Mouse (Mus musculus) hematopoietic stem cell, adult 5-6 weeks (primary cell): Measurements from ENCODE around the gene Zfp808. TPM values are rescaled to one million over a fixed set of nuclear protein-coding genes. Genes with fewer than 3 reads are reported as not detected.
"Not testable (repeated sequence)": the region's sequence is repeated elsewhere in the genome, so short reads cannot be mapped to it uniquely, and the experiment has no call there.

Experiments
- ATAC-seq, 2 experiments: fragments of 125-278 bp in 1 of 2; replicated peaks in 1 of 2; 2 replicates each; pipeline ENCODE4 v1.8.0; 2016 to 2017; ENCODE audit warnings: inconsistent platforms in 2 of 2, mild to moderate bottlenecking in 2 of 2, moderate number of reproducible peaks in 2 of 2, low read depth in 1 of 2, moderate TSS enrichment in 1 of 2; ENCODE audit not compliant: low FRiP score in 2 of 2, poor library complexity in 2 of 2, severe bottlenecking in 2 of 2, insufficient read depth in 1 of 2, low TSS enrichment in 1 of 2
- total RNA-seq: library from RNA; stranded (forward); fragments of 172-1452, 232-1000 nt; gene quantifications from 2 replicates; pipeline ENCODE4 v1.2.3, GENCODE M21; 2017

Gene Zfp808
- 7.7 and 15.0 TPM in 2 replicates for total RNA-seq

GRCm38 (mm10) chr13:62129432-62130171, at the start of gene Zfp808:
Gene Zfp808, plus strand, starts transcription at chr13:62129886.
- ATAC-seq = peak; percentile 94 to 98

DNA sequence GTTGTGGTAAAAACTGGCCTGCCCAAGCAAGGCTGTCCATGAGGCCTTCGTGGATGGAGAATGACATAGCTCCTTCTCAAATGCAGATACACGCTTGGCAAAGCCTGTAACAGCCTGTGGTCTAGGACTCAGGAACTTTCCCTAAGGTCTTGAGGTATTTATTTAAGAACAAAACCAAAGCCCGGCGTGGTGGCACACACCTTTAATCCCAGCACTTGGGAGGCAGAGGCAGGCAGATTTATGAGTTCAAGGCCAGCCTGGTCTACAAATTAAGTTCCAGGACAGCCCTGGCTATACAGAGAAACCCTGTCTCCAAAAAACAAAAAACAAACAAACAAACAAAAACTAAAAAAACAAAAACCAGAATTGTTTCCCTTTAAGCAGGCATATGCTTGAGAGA, 30.9 kb upstream of the Zfp808 start:
- not testable (repeated sequence) for ATAC-seq

DNA sequence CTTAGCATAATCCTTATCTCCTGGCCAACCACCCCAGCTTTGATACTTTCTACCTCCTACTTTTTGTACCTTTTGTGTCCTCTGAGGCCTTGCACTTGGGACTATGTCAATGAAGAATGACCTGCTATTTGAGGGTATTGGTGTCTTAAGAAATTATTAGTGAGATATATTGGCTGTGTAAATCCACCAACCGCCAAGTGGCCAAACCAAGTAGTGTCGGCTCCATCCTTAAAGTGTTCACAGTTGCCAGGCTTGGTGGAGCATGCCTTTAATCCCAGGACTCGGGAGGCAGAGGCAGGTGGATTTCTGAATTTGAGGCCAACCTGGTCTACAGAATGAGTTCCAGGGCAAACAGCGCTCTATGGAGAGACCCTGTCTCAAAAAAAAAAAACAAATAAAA, 30.2 kb upstream of the Zfp808 start:
- ATAC-seq = not testable (repeated sequence)

- not testable (repeated sequence) for ATAC-seq
Observed at GRCm38 (mm10) chr13:62102368-62102767, 27.3 kb upstream of the Zfp808 start.

DNA sequence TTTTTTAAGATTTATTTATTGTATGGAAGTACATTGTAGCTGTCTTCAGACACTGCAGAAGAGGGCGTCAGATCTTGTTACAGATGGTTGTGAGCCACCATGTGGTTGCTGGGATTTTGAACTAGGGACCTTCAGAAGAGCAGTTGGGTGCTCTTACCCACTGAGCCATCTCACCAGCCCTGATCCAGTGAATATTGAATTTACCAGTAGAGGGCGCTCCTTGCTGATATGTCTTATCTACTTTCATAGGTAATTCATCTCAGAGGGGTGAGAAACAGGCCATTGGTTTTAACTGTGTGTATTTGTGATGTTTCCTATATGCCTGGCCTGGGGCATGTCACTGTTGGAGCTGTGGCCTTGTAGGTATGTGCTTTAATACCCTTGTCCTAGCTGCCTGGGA, 13.8 kb upstream of the Zfp808 start:
- ATAC-seq = not testable (repeated sequence)

DNA sequence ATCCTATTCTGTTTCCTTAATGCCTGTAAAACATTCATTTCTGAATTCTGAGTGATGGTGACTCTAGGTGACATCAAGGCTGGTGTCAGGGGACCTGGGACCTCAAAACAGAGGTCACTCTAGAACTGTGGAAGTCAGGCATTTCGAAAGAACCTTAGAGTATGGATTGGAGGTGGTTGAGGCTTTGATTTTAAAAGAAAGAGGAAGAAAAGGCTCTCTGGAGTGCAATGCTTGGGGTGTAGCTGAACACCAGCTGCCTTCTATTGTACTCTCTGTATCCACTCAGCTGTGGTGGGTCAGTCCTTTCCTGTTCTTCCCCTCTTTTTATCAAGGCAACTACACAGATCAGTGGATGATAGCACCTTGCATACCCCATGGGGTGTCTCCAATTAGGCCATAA, 8.1 kb upstream of the Zfp808 start:
- ATAC-seq = not testable (repeated sequence)

DNA sequence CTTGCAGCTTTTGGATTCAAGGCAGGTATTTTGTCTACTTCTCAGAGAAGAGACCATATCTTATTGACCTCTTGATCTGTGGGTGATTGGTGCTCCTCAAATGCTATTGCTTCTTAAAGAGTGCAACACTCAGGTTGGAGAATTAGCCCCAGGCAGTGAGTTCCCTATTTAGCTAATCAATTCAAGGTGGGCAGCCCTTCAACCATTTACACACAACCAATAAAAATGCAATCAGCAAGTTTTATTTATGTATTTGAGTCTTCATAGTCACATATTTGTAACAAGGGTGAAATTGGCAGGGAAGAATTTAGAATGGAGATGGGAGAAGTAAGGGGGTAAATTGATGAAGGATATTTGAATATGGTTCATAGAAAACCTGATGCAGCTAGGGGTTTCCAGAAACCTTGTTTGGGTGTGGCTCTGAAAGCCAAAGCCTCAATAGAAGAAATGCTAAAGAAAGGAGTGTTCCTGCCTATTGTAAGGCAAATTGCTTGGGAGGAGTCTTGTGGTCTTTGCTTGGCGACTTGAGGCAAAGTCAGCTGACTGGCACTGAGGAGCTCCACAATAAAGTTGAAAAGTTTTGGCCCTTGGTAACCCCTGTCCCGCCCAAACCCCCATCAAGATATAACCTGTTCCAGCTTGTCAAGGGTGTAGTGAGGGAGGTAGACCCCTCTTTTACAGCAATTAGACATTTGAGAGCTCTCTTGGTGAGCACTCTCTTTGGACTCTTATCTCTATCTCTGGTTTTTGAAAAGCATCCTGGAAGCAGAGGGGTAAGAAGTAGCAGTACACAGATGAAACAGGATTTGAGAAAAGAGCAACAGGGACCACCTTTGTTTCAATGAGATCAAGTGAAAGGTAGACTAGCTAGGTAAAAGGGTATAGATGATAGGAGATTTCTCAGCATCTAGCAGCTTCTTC, 52.4 kb downstream of the Zfp808 start:
- ATAC-seq = not testable (repeated sequence)

DNA sequence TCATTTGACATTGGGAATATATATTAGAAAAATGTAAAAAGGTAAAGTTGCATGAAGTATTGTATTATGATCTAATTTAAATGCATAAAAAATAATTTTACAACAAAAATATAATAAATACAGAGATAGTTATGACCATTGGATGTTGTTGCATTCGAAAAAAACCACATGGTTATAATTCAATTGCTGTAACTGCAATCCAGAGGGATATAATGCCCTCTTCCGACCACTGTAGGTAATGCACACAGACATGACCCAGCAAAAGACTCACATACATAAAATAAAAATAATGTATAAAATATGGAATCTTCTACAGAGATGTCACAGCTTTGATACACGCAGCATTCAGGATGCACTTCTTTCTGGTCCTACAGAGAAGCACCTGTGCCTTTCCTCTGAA, 115.6 kb downstream of the Zfp808 start:
- ATAC-seq = no peak

DNA sequence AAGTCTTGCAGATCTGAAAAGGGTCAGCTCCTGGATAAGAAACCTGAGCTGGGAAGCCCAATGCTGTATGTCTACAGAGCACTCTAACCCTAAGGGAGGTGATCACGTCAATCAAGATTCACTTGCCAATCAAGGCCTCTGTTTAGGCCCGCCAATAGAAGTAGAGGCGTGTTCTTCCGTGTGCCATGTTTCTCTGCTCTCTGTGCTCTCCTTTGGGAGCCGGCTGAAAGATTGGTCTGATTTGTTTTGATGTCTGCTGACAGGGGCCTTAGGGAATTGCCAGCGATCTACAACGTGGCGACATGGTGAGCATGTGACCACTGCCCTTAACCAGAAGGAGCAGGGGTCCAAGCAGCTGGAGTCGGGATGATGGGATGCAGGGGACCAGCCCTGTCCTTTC, 125.5 kb downstream of the Zfp808 start:
- not testable (repeated sequence) for ATAC-seq

GRCm38 (mm10) chr13:62263392-62263791, 133.7 kb downstream of the Zfp808 start:
- no peak for ATAC-seq
